Mouse (Mus musculus): ENCODE results near the gene Ccr7.

GRCm38 (mm10) chr11:99104609-99105410 is 50.1 kb downstream of the Ccr7 start:
- TF ChIP-seq POLR2A (IDR thresholded peaks at IDR 0.05; ENCODE audit: control insufficient read depth, low read depth, low read length) (no peak), CTCF (IDR thresholded peaks at IDR 0.05; ENCODE audit: control insufficient read depth, insufficient read depth, insufficient replicate concordance, low read depth, low read length) (no peak)
